Mouse (Mus musculus): ENCODE data around the gene Gphn. TPM values are rescaled to one million over a fixed set of nuclear protein-coding genes. Genes with fewer than 3 reads are reported as not detected.
"Not testable (repeated sequence)": the region's sequence is repeated elsewhere in the genome, so short reads cannot be mapped to it uniquely, and the experiment has no call there.

Gene Gphn
- polyA plus RNA-seq, 1 experiment, result 9.1 TPM

DNA sequence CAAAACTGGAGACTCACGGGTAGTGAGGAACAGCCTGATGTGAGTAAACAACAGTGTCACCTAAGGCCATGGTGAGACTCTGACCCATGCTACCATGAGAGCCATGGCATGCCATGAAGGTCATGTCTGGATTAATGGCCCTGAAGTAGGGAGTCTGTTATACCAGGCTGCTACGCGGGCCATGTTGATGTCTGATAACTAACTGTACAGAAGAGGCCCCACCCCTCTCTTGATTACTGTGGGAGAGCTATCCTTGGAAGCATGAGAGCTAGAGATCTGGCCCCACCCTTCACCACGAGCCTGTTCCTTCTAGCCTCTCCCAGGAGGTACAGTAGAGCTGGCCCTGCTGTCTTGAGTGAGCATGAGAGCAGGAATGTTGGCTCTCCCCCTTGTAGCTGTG, 101.8 kb downstream of the Gphn start:
- 72% methylated on average over 4 of the region's 4 CpGs for WGBS
- DNase-seq (ENCODE audit: low read depth, low spot score), result no peak

DNA sequence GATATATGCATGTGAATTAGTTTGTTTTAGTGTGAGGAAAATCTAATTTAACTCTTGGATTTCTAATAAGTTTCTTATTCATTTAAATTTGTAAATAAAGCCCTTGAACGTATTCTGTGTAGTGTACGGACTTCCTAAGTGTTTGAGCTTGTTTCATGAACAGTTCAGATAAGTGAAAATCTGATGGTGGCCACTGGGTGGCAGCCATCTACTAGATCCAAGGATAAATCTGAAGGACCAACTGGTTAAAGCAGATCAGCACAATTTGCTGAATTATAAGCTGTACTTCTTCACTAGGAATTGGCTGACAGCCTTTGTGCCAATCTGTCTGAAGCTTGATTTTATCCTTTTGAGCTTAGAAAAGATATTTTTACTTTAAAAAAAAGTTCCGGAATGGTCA, 105.9 kb downstream of the Gphn start:
- peak; percentile 11 for DNase-seq (ENCODE audit: low read depth, low spot score)
- 40% methylated on average over 3 of the region's 3 CpGs for WGBS

DNA sequence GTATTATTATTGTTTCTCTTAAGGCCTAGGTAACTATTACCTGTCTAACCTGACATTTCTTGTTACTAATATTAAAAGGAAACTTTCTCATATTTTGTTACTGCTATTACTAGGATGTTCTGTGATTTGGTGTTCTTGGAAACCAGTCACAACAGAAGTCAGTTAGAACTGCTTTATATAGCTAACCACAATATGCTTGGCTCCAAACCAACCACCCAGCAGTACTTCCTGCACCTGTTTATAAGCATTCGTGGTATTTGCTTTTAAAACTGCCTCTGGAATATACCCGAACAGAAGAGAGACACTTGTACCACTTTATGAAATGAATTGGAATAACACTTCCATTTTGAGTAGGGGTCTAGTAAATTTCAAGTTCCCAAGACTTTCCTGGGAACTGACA, 130.3 kb downstream of the Gphn start:
- no peak for DNase-seq (ENCODE audit: low read depth, low spot score)
- 9% methylated on average over 2 of the region's 2 CpGs for WGBS

DNA sequence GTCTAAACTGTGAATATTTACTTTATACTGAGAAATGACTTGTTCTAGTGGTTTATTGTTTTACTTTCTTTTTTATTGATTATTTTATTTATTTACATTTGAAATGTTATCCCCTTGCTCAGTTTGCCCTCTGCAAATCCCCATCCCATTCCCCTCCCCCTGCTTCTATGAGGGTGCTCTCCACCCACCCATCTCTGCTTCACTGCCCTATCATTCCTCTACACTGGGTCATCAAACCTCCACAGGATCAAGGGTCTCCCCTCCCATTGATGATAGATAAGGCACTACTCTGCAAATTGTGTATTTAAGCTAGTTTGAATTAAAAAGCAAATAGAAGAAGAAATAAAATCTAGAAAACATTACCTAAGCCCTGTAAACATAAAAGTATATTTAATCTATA, 163.1 kb downstream of the Gphn start:
- no peak for DNase-seq (ENCODE audit: low read depth, low spot score)

DNA sequence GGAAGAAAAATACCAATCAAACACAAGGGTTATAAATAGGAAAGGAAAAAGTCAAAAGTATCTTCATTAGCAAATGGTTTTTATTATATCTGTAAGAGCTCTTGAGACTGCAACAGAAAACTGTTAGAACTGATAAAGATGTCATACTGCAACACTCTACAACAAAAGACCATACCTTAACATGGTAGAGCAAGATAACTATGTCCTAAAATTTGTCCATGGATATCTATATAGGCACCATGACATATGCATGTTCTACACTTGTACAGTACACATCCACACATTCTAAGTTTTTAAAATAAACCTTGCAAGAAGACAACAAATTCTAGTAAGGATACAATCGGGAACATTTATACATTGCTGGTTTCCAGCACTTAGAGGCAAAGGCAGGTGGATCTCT, 169.1 kb downstream of the Gphn start:
- WGBS, result 90% methylated on average over 1 of the region's 1 CpGs
- DNase-seq (ENCODE audit: low read depth, low spot score), result no peak

DNA sequence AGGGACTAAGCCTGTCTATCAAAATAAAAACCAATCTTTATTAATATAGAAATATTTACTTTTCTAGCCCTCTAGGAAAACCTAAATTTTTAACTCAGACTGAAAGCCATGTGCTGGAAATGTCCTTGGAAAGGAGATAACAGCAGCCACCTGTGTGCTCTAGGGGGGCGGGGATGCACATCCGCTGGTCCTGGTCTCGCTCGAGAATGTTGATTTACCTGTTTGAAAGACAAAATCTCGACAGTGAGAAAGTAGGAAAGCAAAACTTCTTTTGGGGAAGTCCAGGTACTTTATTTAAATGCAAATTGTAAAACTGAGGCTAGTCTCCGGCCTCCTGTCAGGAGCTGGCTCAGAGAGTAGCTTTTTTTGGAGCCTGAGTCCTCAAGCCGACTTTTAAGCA, 181.3 kb downstream of the Gphn start:
- not testable (repeated sequence) for DNase-seq (ENCODE audit: low read depth, low spot score)
- WGBS, result 66% methylated on average over 7 of the region's 7 CpGs

DNA sequence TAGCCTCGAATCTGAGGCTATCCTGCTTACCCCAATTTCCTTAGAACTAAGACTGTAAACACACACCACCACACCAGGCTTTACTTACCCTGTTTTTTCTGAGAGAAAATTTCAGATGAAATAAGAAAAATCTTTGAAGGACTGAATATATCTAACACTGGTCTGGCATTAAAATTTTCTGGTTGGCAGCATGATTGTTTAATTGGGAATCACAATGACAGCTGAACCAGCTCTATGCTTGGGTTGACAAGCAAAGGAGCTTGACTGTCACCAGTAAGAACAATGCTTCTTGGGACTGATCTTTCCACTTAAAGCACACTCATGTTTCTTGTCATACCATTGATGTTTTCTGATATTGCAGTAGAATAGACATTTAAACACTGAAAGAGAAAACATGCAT, 296.0 kb downstream of the Gphn start:
- 32% methylated on average over 1 of the region's 1 CpGs for WGBS
- no peak for DNase-seq (ENCODE audit: low read depth, low spot score)

DNA sequence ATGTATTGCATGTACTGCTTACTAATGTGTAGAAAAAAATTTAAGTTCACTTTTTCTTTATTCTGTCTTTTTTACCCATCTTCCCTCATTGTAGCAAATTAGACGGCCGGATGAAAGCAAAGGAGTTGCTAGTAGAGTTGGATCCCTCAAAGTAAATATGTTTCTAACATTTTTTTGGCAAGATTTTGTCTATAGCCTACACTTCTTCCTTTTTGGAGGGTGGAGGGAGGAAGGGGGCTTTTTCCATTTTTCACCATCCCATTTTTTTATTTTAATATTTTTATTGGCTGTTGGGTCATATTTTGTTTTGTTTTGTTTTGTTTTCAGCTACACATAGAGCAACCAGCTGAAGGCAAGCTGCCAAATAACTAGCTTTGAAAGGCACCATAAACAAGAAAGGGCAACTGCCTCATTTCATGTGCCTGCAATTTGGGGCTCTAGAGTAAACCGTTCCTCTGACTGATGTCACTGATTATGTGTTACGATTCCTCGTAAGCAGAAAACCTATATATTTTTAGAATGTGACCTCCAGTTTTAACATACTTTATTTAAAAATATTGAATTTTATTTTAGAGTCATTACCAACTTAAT, 296.7 kb downstream of the Gphn start:
- 70% methylated on average over 5 of the region's 5 CpGs for WGBS
- DNase-seq (ENCODE audit: low read depth, low spot score), result no peak

DNA sequence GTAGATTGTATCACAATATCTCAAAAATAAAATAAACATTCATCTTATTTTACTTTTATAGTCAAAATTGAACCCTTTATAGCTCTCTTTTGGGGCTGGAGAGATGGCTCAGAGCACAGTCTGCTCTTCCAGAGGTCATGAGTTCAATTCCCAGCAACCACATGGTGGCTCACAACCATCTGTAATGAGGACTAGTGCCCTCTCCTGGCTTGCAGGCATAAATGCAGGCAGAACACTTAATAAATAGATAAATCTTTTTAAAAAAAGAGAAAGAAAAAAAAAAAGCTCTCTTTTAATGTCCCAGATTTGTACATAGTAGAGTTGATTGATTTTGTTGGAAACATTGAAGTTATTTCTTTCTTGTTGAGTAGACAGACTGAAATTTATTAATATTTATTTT, 311.4 kb downstream of the Gphn start:
- DNase-seq (ENCODE audit: low read depth, low spot score), result not testable (repeated sequence)

DNA sequence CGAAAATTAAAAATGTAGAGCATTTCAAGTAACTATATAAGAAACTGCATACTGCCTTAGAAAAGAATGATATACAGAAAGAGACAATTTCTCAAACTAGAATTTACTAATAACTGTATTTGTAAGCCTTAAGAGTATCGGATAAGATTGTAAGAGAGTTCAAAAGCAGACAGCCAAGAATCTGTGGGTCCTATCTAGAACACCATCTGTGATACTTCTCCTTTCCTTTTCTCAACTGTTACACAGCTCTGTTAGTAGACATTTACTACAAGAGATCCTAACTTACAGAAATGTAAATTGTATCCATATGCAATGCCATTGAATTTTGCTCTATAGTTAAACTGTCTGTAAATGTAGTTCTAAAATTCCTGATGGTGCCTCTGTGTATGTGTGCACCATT, 324.7 kb downstream of the Gphn start:
- no peak for DNase-seq (ENCODE audit: low read depth, low spot score)
- 93% methylated on average over 2 of the region's 2 CpGs for WGBS

DNA sequence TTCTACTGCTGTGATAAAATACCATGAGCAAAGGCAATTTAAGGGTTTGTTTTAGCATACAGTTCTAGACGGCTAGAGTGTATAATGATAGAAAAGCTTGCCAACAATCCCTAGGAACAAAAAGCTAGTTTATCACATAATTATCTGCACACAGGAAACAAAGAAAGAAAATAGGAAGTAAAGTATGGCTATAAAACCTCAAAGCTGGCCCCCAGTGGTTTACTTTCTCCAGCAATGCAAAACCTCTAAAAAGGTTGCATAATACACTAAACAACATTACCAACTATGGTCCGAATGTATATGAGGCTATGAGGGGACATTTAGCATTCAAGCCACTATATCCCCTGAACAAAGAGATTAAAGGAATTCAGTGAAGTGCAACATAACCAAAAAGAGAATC, 405.6 kb downstream of the Gphn start:
- 31% methylated on average over 2 of the region's 2 CpGs for WGBS
- no peak for DNase-seq (ENCODE audit: low read depth, low spot score)

DNA sequence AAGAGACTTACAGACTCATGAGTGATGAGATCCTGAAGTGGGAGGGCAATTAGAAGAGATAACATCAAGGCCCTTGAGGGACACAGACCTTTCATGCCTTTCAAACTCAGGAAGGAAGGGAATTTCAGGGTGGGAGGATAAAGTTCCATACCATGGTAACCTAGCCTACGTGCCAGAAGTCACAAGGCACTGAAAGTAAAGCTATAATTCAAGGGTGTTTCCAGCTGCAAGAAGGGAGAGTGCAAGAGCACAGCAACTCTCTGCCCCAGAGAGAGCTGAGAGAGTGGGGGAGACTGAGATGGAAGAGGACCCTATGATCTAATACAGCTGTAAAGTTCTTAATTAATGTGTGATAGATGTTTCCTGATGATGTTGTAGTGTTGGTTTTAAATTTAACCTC, 413.3 kb downstream of the Gphn start:
- 56% methylated on average over 1 of the region's 1 CpGs for WGBS
- DNase-seq (ENCODE audit: low read depth, low spot score), result no peak

DNA sequence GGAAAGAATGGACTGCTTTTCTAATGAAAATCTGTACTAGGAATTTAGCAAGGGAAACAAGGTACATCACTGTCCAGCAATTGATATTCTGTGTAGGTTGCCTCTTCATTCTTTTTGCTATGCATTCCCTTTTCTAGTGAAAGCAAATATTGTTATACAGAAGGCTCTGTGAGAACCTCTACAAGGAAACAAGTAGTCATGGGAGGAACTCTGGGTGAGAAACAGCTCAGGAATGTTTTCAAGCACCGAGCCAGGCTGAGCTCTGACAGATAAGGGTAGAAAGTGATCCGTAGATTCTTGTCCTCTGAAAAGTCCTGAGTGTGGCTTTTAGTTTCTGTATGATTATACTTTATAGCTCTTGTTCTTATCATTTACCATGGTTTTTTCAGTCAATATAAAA, 413.9 kb downstream of the Gphn start:
- WGBS, result 43% methylated on average over 2 of the region's 2 CpGs
- no peak for DNase-seq (ENCODE audit: low read depth, low spot score)

DNA sequence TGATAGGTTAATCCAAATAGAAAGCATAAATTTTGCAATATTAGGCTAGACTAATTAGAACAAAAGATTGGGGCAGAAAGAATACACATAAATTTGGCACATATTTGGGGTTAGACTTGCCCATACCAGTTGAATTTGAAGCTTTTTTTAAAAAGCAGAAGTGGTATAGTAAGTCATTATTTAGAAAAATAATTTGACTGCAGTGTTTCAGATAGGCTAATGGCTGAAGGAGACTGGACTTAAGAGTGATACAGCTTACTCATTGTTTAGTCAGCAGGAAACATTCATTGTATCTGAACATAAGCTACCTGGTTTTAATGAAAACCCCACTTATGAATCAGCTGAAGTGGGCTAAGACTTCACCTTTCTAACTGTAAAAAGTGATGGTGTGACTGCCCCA, 415.0 kb downstream of the Gphn start:
- no peak for DNase-seq (ENCODE audit: low read depth, low spot score)

DNA sequence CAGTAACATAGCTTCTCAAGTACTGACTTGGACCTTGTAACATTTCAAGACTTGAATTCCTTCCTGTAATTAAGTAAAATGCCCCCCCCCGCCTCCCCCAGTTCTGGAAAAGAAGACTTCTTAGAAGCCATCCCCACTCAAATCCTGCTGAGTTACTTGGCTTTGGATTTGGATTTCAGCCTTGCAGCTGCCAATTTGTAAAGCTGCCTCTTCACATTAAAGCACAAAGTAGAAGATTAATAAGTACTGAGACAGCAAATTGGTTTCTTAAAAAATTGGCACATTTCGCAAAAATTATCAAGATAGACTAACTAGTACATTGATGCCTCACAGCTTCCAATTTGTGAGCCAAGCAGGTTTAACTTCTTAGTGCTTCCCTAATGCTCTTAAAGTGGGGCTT, 417.5 kb downstream of the Gphn start:
- DNase-seq (ENCODE audit: low read depth, low spot score), result no peak
- 85% methylated on average over 2 of the region's 2 CpGs for WGBS

DNA sequence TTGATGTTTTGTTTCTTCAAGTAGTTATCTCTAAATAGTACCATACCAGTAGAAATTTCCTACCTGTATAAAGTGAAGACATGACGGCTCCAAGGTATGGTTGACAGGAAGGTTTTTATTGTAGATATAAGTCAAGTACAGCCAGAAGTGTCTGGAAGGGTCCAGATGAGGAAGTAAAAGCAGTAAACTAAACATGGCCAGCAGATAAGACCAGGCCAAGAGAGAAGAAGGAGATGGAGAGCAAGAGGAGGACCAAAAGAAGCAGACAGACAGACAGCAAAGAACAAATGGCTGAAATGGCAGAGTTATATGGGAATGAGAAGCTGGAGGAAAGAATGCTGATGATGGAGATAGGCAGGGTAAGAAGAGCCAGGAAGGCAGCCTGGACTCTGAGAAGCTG, 419.1 kb downstream of the Gphn start:
- WGBS, result 90% methylated on average over 1 of the region's 1 CpGs
- DNase-seq (ENCODE audit: low read depth, low spot score), result no peak

DNA sequence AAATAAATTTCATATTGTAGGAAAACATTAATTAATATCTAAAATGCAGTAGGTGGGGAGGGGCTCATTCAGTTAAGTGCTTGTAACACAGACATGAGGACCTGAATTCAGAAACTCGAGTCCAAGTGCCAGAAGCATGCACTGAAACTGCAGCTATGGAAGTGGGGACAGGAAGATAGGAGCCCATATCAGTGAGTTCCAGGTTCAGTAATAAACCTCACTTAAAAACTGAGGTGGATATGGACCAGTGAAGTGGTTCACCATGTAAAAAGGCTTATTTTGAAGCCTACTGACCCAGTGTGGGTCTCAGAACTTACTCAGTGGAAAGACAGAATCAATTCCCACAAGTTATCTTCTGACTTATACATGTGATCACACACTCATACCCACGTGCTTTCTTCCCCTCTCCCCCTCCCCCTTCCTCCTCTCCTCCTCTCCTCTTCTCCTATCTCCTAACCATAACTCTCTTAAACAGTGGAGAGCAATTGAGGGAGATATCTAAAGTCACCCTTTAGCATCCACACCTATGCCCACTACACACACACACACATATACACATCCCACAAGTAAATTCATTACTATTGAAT, 433.6 kb downstream of the Gphn start:
- WGBS, result 51% methylated on average over 2 of the region's 2 CpGs
- DNase-seq (ENCODE audit: low read depth, low spot score), result no peak

DNA sequence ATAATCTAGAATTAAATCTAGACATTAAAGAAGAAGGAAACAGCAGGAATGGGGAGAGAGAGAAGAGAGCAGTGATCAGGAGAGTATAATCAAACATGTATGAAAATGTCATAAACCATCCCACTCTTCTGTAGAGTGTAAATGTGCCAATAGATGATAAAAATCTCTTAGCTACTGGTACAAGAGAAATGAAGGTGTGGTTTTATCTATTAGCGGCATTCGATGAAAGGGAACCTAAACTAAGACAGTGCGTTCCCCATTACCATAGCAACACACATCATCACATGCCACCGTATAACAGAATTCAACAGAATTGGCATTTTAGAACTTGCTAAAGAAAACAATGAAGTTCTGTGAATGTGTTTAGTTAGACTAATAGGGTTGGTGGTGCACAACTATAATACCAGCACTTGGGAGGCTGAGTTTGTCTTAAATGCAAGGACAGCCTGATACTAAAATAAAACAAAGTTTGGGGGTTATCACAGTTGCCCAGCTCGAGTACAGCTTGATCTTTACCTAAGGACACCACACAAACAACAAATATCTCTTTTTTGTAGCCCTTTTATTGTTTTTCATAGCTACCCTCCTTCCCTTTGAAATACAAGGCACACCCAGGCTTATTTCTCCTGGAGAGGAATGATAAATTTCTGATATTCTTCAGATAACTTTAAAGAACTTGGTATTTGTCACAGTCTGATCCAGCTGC, 452.1 kb downstream of the Gphn start:
- DNase-seq (ENCODE audit: low read depth, low spot score), result no peak
- WGBS, result 89% methylated on average over 5 of the region's 5 CpGs

DNA sequence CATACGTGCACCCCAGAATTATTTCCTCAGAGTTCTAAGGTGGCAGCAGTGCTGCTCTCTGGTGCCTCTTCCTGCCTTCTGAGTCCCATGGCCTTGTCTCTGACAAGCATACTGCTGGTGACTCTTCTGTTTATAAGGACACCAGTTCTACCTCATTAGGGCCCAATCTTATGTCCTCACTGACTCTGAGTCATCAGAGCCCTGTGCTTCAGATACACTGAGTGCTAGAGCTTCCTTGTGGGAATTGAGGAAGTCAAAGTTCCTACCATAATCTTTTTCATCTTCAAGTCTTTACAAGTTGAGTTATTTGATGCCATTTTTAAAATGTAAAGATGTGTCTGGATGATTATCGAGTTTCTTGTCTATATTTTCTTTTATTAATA, 452.6 kb downstream of the Gphn start:
- 92% methylated on average over 2 of the region's 2 CpGs for WGBS
- no peak for DNase-seq (ENCODE audit: low read depth, low spot score)

DNA sequence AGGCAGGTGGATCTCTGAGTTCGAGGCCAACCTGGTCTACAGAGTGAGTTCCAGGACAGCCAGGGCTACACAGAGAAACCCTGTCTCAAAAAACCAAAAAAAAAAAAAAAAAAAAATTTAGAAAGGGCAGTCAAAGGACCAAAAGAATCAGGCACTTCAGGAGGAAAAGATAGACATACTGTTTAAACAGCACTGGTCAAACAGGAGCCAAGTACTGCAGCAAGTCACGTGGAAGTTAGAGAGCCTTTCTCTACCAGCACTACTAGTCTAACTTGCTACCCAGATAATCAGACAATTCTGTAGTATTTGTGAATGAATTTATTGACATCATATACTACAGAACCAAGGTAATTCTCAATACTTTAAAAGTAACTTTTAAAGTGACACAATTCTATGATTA, 454.9 kb downstream of the Gphn start:
- 58% methylated on average over 2 of the region's 2 CpGs for WGBS
- DNase-seq (ENCODE audit: low read depth, low spot score), result peak; percentile 4

DNA sequence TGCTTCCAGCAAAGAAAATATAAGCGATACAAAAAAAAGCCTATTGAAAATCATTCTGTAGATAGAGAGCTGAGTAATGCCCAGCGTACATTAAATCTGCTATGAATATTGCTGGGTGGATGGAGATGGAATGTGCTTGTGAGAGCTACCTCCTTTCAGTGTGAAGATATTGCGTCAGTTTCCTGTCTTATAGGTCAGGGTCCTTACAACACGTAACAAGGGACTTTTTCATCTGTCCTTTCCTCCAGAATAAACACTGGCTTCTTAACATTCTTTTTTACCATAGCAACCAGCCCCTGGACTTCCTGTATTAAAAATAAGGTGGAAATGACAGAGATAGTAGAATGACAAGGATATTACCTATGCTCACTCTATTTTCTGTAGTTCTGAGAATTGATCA, 456.1 kb downstream of the Gphn start:
- 85% methylated on average over 4 of the region's 4 CpGs for WGBS
- no peak for DNase-seq (ENCODE audit: low read depth, low spot score)
